Mouse (Mus musculus) intestine, embryonic 15.5 days (tissue): Measurements from ENCODE around the gene Shtn1. TPM values are rescaled to one million over a fixed set of nuclear protein-coding genes. Genes with fewer than 3 reads are reported as not detected.

Source experiments
- ATAC-seq: fragments of 200-750 bp; cut with Nextera tagmentation; 2 replicates; pipeline ENCODE4 v1.8.0; 2017; ENCODE audit warnings: moderate TSS enrichment, moderate library complexity
- H3K27ac ChIP-seq: fragments of 300-500 bp; sonication (generic); 2 replicates; pipeline ENCODE4 v1.5.1; 2015; ENCODE audit warnings: mild to moderate bottlenecking, inconsistent platforms
- H3K27me3 ChIP-seq: fragments of 300-500 bp; sonication (generic); replicated peaks from 2 replicates; pipeline ENCODE4 v1.6.1; 2015; ENCODE audit warnings: inconsistent platforms
- H3K36me3 ChIP-seq: fragments of 300-500 bp; sonication (generic); 2 replicates; pipeline ENCODE4 v1.6.1; 2015; ENCODE audit warnings: inconsistent platforms
- H3K4me1 ChIP-seq: fragments of 300-500 bp; sonication (generic); replicated peaks from 2 replicates; pipeline ENCODE4 v1.6.1; 2015; ENCODE audit warnings: inconsistent platforms
- H3K4me2 ChIP-seq: fragments of 300-500 bp; sonication (generic); replicated peaks from 2 replicates; pipeline ENCODE4 v1.6.1; 2015; ENCODE audit warnings: mild to moderate bottlenecking, inconsistent platforms
- H3K4me3 ChIP-seq: fragments of 300-500 bp; sonication (generic); replicated peaks from 2 replicates; pipeline ENCODE4 v1.5.1; 2015; ENCODE audit warnings: inconsistent platforms
- H3K9ac ChIP-seq: fragments of 300-500 bp; sonication (generic); 2 replicates; pipeline ENCODE4 v1.6.1; 2015; ENCODE audit warnings: inconsistent platforms
- H3K9me3 ChIP-seq: fragments of 300-500 bp; sonication (generic); 2 replicates; pipeline ENCODE4 v1.6.1; 2016; ENCODE audit warnings: inconsistent platforms
- WGBS: fragments of 180-500 bp; shearing (Covaris S2); methylation state at CpG from one replicate; pipeline ENCODE4 v1.1.7; 2015; 5-methylcytosine and 5-hydroxymethylcytosine counted together
- polyA plus RNA-seq: library from polyadenylated mRNA; unstranded; fragments of >200 nt; fragmentation: Nextera tagmentation; extraction: Ambion mirVana; gene quantifications from 2 replicates; pipeline ENCODE4 v1.2.1, GENCODE M21; 2015

The Shtn1 gene
- polyA plus RNA-seq, 1 experiment from 2014 or later = 14.8 TPM

DNA sequence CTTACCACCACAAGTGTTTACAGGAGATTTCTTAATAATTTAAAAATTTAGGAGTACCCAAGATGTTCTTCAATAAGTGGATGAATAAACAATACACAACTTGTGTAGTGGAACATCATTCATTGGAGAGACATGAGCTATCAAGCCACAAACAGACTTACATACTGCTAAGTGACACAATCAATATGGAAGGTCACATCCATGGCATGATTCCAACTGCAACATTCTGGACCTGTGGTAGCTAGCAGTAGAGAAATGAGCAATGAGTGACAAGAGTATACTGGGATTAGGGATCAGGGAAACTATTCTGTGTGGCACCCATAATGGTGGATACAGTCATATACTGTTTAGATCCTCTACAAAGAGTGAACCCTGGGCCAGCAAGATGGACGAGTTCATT is 8.2 kb downstream of the Shtn1 start:
- no peak for ATAC-seq
- no peak overlapping the region for H3K4me3 ChIP-seq
- 57% methylated on average over 1 of the region's 1 CpGs for WGBS
- H3K9ac ChIP-seq = no peak overlapping the region
- H3K9me3 ChIP-seq = no peaks in the 10 kb centered on the region
- no peak overlapping the region for H3K4me2 ChIP-seq
- no peaks in the 10 kb centered on the region for H3K36me3 ChIP-seq
- no peaks in the 10 kb centered on the region for H3K4me1 ChIP-seq
- no peak overlapping the region for H3K27ac ChIP-seq
- H3K27me3 ChIP-seq = no peaks in the 10 kb centered on the region

DNA sequence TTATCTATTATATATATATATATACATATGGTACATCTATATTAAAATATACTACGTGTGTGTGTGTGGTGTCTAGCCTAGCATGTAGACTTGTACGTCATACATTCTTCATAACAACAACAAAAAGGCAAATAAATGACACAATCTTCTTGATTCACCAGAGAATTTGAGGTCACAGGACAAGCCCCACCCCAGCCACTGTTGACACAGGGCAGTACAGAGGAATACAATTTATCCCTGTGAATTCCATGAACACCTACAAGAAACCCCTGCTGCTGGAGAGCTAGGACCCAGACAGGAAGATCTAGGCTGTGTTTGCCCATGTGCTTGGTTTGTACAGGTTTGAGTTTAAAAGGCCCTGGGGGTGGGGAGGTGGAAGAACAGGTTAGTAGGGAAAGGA is 9.2 kb downstream of the Shtn1 start:
- Histone ChIP-seq H3K9ac (no peak overlapping the region), H3K9me3 (no peaks in the 10 kb centered on the region), H3K36me3 (no peaks in the 10 kb centered on the region), H3K27me3 (no peaks in the 10 kb centered on the region), H3K4me3 (no peak overlapping the region), H3K27ac (no peak overlapping the region), H3K4me2 (no peak overlapping the region), H3K4me1 (no peaks in the 10 kb centered on the region)
- ATAC-seq = peak; percentile 56; the same call in 1 of the 2 replicates
- WGBS = 72% methylated on average over 2 of the region's 2 CpGs

DNA sequence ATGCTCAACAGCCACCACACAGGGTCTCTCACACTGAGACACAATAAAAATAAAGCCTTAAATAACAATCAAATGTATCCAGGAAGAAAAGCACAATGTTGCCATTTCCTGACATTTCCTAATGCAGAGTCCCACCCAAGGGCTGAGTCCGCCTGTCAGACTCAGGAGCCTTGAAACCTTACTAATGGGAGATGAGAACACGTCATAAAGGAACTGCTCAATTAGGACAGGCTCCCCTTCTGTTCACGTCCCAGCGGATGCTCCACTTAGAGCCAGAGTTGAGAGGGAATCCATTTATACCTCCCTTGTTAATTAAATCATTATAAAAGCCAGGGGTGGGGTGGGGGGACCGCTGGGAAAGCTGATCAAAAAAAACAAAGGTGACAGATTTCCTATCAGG is 9.8 kb downstream of the Shtn1 start:
- Histone ChIP-seq H3K27me3 (no peaks in the 10 kb centered on the region), H3K4me1 (no peaks in the 10 kb centered on the region), H3K36me3 (no peaks in the 10 kb centered on the region), H3K4me3 (no peak overlapping the region), H3K9ac (no peak overlapping the region), H3K27ac (no peak overlapping the region), H3K9me3 (no peaks in the 10 kb centered on the region), H3K4me2 (no peak overlapping the region)
- ATAC-seq = no peak
- 48% methylated on average over 5 of the region's 5 CpGs for WGBS

DNA sequence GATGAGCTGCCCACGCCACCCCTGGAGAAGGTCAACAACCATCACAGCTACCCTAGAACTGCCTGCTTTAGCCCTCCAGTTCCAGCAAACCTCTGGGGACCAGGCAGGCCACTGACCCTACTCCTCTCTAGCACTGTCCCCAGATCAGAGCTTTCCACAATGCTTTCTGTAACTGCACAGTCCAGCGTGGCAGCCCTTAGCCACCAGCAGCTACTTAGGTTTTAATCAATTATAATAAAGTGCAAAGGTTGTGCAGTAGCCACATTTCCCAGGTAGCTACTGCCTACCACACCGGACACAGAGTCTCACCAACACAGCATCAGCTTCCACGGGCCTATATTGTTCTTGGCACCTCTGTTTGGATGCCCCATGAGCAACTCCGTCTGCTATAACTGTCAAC is 11.3 kb downstream of the Shtn1 start:
- Histone ChIP-seq H3K9me3 (no peaks in the 10 kb centered on the region), H3K4me1 (no peaks in the 10 kb centered on the region), H3K9ac (no peak overlapping the region), H3K27ac (no peak overlapping the region), H3K4me2 (no peak overlapping the region), H3K36me3 (no peaks in the 10 kb centered on the region), H3K27me3 (no peaks in the 10 kb centered on the region), H3K4me3 (no peak overlapping the region)
- WGBS = 86% methylated on average over 5 of the region's 5 CpGs
- no peak for ATAC-seq

DNA sequence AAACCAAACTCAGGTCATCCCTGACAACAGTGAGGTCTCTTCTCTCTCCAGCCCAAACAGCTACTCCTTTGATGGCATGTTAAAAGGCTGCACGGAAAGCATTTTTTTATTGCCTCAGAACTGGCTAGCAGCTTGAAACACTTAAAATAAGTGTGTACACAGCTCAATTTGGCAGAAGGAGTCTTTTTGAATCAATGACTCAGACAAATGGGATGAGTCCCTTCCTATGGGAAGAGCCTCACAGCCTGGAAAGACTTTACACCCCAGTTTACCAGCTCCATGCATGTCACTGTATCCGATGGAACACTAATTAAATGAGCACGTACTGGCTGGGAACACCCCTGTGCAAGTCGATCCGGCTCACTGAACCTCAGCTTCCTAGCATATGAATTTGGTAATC is 12.3 kb downstream of the Shtn1 start:
- ATAC-seq = no peak
- no peaks in the 10 kb centered on the region for H3K4me1 ChIP-seq
- no peak overlapping the region for H3K4me2 ChIP-seq
- no peak overlapping the region for H3K4me3 ChIP-seq
- H3K9ac ChIP-seq = no peak overlapping the region
- H3K36me3 ChIP-seq = no peaks in the 10 kb centered on the region
- 84% methylated on average over 5 of the region's 5 CpGs for WGBS
- H3K9me3 ChIP-seq = no peaks in the 10 kb centered on the region
- no peak overlapping the region for H3K27ac ChIP-seq
- no peaks in the 10 kb centered on the region for H3K27me3 ChIP-seq

DNA sequence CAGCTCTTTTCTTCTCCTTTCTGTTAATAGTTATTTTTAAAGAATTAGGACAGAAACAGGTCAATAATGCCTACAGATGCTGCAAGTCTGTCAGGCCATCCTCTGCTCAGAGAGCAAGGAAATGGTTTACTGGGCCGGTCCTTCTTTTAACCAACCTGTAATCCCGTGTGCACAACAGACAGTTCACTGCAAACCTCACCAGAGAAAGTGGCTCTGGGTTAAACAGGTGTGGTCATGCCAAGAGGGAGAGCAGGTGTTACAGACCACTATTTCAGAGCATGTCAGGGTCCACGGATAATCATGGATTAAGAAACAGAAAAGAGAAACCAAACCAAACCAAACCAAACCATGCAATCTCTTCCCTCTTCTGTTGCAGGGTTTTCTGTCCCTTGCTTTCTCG is 17.8 kb downstream of the Shtn1 start:
- H3K36me3 ChIP-seq = no peaks in the 10 kb centered on the region
- no peaks in the 10 kb centered on the region for H3K4me1 ChIP-seq
- no peaks in the 10 kb centered on the region for H3K27me3 ChIP-seq
- H3K9me3 ChIP-seq = no peaks in the 10 kb centered on the region
- H3K27ac ChIP-seq = no peak overlapping the region
- no peak overlapping the region for H3K4me3 ChIP-seq
- H3K9ac ChIP-seq = no peak overlapping the region
- no peak overlapping the region for H3K4me2 ChIP-seq
- no peak for ATAC-seq
- 85% methylated on average over 4 of the region's 4 CpGs for WGBS

DNA sequence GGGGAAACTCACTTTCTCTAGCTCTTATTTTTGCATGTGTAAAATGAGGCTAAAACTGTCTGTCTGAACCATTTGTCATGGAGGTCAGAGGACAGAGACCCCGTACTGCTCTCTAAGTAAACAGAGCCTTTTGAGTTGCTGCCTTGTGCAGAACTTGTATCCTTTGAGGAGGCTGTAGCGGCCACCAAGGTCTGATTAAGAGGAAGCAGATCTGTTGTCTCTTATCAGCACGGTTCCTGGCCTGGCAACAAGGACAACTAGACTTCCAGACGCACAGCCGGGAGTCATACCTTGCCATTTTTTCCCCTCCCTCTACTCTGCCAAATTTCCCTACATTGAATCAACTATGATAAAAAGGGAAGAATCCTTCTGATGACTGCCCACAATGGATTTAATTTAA is 18.5 kb downstream of the Shtn1 start:
- H3K27ac ChIP-seq = no peak overlapping the region
- no peaks in the 10 kb centered on the region for H3K36me3 ChIP-seq
- ATAC-seq = no peak
- H3K4me2 ChIP-seq = no peak overlapping the region
- no peaks in the 10 kb centered on the region for H3K9me3 ChIP-seq
- no peaks in the 10 kb centered on the region for H3K27me3 ChIP-seq
- WGBS = 37% methylated on average over 5 of the region's 5 CpGs
- H3K4me1 ChIP-seq = no peaks in the 10 kb centered on the region
- no peak overlapping the region for H3K9ac ChIP-seq
- H3K4me3 ChIP-seq = no peak overlapping the region

DNA sequence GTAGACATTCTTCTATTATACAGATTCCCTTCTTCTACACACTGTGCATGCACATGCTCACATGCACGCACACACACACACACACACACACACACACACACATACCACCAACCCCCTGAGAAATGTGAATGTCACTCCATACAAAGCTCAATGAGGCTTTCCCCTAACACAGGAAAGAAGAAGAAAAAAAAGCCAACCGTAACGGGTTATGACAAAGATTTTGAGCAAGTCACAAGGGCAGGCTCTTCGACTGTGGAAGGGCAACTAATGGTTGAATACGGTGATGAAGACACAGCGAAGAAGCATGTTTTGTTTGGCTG is 21.3 kb downstream of the Shtn1 start:
- no peak overlapping the region for H3K4me2 ChIP-seq
- H3K9me3 ChIP-seq = no peaks in the 10 kb centered on the region
- no peaks in the 10 kb centered on the region for H3K27me3 ChIP-seq
- no peak overlapping the region for H3K9ac ChIP-seq
- H3K27ac ChIP-seq = no peak overlapping the region
- no peaks in the 10 kb centered on the region for H3K4me1 ChIP-seq
- ATAC-seq = no peak
- no peak overlapping the region for H3K4me3 ChIP-seq
- WGBS = 80% methylated on average over 6 of the region's 6 CpGs
- H3K36me3 ChIP-seq = no peaks in the 10 kb centered on the region

DNA sequence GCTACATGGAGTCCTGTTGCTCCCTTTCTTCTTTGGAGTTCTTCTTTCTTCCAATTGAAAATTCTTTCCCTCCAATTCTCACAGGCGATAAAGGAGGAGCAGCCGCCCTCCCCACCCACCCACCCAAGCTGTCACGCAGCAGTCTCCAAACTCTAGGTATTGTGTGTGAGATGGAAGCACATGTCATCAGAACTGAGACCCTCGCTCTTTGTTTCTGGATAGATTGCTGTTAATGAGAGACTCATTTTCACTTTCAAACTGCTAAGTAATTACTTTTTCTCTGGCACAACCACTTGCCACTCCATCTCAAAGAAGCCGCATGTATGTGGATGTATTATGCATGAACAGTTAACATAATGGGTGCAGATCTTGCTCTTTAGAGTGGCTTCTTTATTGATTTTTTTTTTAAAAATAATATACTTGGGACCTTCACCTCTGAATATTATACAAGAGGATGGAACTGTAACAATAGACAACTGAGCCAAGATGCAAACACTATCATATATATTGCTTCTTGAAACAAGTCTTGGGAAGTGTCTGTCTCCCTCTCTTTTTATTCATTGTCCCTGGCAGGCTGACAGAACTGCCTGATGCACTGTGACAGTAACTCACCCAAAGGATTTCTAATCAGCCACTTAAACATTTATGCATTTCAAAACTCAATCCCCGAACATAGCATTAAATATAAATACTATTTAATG is 21.8 kb downstream of the Shtn1 start:
- H3K9ac ChIP-seq = no peak overlapping the region
- no peak for ATAC-seq
- no peaks in the 10 kb centered on the region for H3K9me3 ChIP-seq
- no peak overlapping the region for H3K27ac ChIP-seq
- no peak overlapping the region for H3K4me2 ChIP-seq
- no peaks in the 10 kb centered on the region for H3K36me3 ChIP-seq
- H3K27me3 ChIP-seq = no peaks in the 10 kb centered on the region
- H3K4me1 ChIP-seq = no peaks in the 10 kb centered on the region
- no peak overlapping the region for H3K4me3 ChIP-seq
- 93% methylated on average over 6 of the region's 6 CpGs for WGBS

DNA sequence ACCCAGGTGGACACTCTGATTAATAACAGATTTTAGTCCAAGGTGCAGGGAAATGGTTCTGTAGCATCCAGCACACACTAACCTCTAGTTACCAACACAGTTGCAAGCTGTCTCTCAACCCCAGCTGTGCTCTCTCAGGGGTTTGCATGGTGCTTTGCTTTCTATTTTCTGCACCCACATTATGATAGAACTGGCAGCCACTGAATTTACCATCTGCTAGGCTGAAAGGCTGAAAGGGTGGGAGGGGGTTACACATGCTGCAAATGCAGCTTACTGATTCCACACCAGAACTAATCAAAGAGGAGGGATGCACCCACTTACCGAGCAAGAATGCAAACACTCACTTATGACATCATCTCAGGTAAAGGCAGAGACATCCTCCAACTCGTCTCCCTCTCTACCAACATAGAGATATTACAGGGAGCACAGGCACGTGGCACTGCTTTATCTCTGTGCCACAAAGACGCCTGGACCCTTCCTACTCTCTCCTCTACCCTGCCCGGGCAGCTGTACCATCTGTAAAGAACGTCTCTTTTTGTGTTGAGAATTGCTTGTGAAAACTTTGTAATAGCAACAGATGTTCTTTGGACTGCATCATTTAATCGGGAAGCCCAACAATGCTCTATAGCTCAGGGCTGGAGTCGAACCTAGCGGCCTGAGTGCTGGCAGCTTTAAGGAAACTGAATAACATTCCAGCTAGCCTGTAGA is 23.0 kb downstream of the Shtn1 start:
- H3K9ac ChIP-seq = no peak overlapping the region
- no peaks in the 10 kb centered on the region for H3K9me3 ChIP-seq
- H3K27ac ChIP-seq = no peak overlapping the region
- no peaks in the 10 kb centered on the region for H3K27me3 ChIP-seq
- no peak for ATAC-seq
- H3K4me1 ChIP-seq = no peaks in the 10 kb centered on the region
- H3K4me2 ChIP-seq = no peak overlapping the region
- no peak overlapping the region for H3K4me3 ChIP-seq
- 74% methylated on average over 9 of the region's 9 CpGs for WGBS
- H3K36me3 ChIP-seq = no peaks in the 10 kb centered on the region

DNA sequence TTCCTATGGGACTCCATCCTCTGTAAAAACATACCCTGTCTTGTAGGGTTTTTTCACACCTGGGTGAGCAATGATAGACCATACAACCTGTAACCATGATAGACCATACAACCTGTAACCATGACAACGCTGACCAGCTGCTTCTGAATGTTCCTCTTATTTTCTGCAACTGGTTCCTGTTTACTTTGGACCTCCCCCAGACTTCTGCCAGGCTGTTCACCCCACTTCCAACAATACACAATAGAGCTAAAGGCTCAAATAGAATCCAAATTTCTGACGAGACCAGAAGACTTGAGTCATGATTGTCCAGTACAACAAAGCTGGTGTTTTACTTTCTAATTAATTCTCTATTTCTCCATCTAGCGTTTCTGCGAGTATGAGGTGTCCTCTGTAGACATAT is 23.8 kb downstream of the Shtn1 start:
- Histone ChIP-seq H3K27me3 (no peaks in the 10 kb centered on the region), H3K4me2 (no peak overlapping the region), H3K9me3 (no peaks in the 10 kb centered on the region), H3K27ac (no peak overlapping the region), H3K9ac (no peak overlapping the region), H3K4me1 (no peaks in the 10 kb centered on the region), H3K36me3 (no peaks in the 10 kb centered on the region), H3K4me3 (no peak overlapping the region)
- ATAC-seq = no peak
- 73% methylated on average over 4 of the region's 4 CpGs for WGBS

DNA sequence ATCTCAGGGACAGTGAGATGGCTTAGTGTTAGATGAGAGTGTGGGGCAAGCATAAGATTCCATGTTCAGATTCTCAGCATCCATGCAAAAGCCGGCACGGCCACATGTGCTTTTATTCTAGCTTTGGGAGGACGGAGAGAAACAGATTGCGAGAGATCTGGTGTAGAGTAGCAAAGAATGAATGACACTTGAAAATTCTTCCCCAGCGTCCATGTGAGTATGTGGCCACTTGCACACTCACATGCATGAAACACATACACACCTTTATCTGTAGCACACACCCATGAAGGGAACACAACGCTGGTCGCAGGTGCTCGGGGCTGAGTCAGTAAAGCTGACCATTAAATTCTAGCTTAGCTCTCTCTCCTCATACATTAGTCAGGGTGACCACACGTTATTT is 24.3 kb downstream of the Shtn1 start:
- H3K27ac ChIP-seq = no peak overlapping the region
- WGBS = 92% methylated on average over 9 of the region's 9 CpGs
- no peak for ATAC-seq
- no peak overlapping the region for H3K9ac ChIP-seq
- no peaks in the 10 kb centered on the region for H3K4me1 ChIP-seq
- H3K9me3 ChIP-seq = no peaks in the 10 kb centered on the region
- no peaks in the 10 kb centered on the region for H3K36me3 ChIP-seq
- H3K4me3 ChIP-seq = no peak overlapping the region
- no peak overlapping the region for H3K4me2 ChIP-seq
- H3K27me3 ChIP-seq = no peaks in the 10 kb centered on the region

DNA sequence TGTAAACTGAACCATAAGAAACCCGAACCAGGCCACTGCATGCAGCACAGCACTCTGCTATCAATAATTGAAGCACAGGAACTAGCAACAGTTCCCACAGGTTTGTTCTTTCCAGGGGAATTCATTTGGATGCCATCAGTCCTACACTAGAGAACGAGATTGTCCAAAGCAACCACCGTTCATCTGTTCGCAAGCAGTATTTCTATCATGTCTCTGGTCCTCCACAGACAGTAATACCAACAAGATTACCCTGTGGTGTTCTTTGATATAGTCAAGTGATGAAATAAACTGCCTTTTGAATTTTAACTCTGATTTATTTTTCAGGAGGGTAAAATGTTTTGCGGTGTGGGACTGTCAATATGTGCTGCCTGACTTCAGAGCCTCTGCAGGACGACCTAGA is 27.0 kb downstream of the Shtn1 start:
- 84% methylated on average over 6 of the region's 6 CpGs for WGBS
- Histone ChIP-seq H3K9me3 (no peaks in the 10 kb centered on the region), H3K9ac (no peak overlapping the region), H3K27ac (no peak overlapping the region), H3K4me2 (no peak overlapping the region), H3K36me3 (no peaks in the 10 kb centered on the region), H3K4me1 (no peaks in the 10 kb centered on the region), H3K27me3 (no peaks in the 10 kb centered on the region), H3K4me3 (no peak overlapping the region)
- no peak for ATAC-seq
